Mouse (Mus musculus): ENCODE results near the gene Gtf2h3. TPM values are rescaled to one million over a fixed set of nuclear protein-coding genes. Genes with fewer than 3 reads are reported as not detected.
"Not testable (repeated sequence)": the region's sequence is repeated elsewhere in the genome, so short reads cannot be mapped to it uniquely, and the experiment has no call there.

Gtf2h3 gene
- total RNA-seq, 2 experiments from 2014 or later: 28.3 to 30.7 TPM

- DNase-seq (ENCODE audit: low spot score in 2 of 2): not testable (repeated sequence)
Measured at GRCm38 (mm10) chr5:124635068-124635467, 56.1 kb downstream of the Gtf2h3 start.

DNA sequence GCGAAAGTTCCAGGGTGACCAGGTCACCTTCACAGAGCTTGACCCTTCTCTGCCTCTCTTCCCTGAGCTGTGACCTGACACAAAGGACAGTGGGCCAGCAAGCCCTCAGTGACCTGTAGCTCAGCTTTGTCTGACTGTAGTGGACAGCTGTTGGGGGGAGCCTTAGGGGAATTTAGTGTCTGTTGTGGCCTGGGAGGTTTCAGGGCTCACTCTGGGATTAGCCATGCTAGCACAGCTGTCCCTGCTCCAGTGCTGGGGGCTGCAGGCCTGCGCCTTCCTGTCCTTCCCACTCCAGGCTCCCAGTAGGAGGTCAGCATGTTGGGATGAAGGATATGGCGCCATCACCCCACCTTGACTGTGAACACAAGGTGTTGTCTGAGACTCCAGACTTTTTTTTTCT lies 57.2 kb downstream of the Gtf2h3 start:
- DNase-seq (ENCODE audit: low spot score in 2 of 2): no peak

GRCm38 (mm10) chr5:124636694-124637093 lies 57.8 kb downstream of the Gtf2h3 start:
- no peak for DNase-seq (ENCODE audit: low spot score in 2 of 2)

GRCm38 (mm10) chr5:124637300-124637699 lies 58.4 kb downstream of the Gtf2h3 start:
- no peak for DNase-seq (ENCODE audit: low spot score in 2 of 2)

GRCm38 (mm10) chr5:124637836-124638235 lies 58.9 kb downstream of the Gtf2h3 start:
- no peak for DNase-seq (ENCODE audit: low spot score in 2 of 2)

Other genes starting within 250 kb of the Gtf2h3 start
- 10 to 100 TPM; 88.2 to 94.5 TPM for gene Cdk2ap1, start 216.1 kb upstream of the Gtf2h3 start, total RNA-seq (2021)
- 100 to 1,000 TPM; 148 to 154 TPM for gene Sbno1, start 153.1 kb upstream of the Gtf2h3 start, total RNA-seq (2021)
- gene Kmt5a, start 139.2 kb upstream of the Gtf2h3 start, total RNA-seq (2021): 10 to 100 TPM; 66.3 to 73.0 TPM
- gene Rilpl2, start 100.8 kb upstream of the Gtf2h3 start, total RNA-seq (2021): 10 to 100 TPM; 20.4 to 22.6 TPM
- 10 to 100 TPM; 25.3 to 28.7 TPM for gene Snrnp35, start 96.0 kb upstream of the Gtf2h3 start, total RNA-seq (2021)
- gene Rilpl1, start 47.7 kb upstream of the Gtf2h3 start, total RNA-seq (2021): 10 to 100 TPM; 75.7 to 89.4 TPM
- gene Tmed2, start 38.4 kb upstream of the Gtf2h3 start, total RNA-seq (2021): 100 to 1,000 TPM in 1 of 2 experiments, 10 to 100 TPM in 1; 96.7 to 100 TPM
- 10 to 100 TPM; 23.8 to 24.4 TPM for gene Ddx55, start 26.3 kb upstream of the Gtf2h3 start, total RNA-seq (2021)
- 10 to 100 TPM; 32.7 to 37.5 TPM for gene Eif2b1, start within 50 bp of the Gtf2h3 start, total RNA-seq (2021)
- gene Atp6v0a2, start 49.4 kb downstream of the Gtf2h3 start, total RNA-seq (2021): 10 to 100 TPM; 52.9 to 55.4 TPM
- gene Dnah10, start 145.9 kb downstream of the Gtf2h3 start, total RNA-seq (2021): 1 to 10 TPM in 1 of 2 experiments, under 1 TPM in 1; 0.38 to 1.1 TPM